Mouse (Mus musculus): ENCODE data around the gene Rbm20.

Gene Rbm20

DNA sequence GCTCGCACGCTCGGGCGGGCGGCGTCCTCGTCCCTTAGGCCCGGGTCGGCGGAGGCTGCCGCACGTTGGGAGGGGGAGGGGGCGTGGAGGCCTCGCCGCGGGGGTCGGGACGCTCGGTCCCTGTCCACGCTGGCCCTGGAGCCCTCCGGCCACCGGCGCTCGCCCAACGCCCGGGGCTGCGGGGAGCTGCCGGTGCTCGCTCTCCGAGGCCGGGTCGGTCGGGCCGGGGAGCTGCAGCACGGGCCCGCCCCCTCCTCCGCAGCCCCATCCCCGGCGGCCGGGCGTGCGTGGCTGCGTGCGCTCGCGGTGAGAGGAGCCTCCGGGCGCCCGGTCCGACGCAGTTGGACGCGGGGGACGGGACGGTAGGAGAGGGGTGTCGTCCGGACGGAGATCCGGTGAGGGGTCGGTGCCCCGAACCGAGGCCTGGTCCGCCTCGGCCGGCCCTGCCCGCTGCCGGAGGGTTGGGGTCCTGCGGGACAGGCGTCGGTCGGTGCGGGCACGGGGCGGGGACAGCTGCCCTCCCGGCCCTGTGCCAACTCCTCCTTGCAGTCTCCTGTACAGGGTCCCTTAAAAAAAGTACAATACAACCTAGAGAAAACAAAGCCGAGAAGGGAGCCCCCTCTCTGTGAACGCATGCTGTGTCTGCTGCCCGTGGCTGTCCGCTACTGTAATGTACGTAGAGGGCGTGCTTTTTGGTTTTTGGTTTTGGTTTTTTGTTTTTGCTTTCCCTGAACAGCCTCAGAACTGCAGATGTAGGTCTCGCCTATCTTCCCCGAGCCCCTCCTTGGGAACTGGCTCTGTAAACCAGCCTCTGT is 226.6 kb downstream of the Rbm20 start:
- under 1% methylated on average over 74 of the region's 83 CpGs for WGBS

DNA sequence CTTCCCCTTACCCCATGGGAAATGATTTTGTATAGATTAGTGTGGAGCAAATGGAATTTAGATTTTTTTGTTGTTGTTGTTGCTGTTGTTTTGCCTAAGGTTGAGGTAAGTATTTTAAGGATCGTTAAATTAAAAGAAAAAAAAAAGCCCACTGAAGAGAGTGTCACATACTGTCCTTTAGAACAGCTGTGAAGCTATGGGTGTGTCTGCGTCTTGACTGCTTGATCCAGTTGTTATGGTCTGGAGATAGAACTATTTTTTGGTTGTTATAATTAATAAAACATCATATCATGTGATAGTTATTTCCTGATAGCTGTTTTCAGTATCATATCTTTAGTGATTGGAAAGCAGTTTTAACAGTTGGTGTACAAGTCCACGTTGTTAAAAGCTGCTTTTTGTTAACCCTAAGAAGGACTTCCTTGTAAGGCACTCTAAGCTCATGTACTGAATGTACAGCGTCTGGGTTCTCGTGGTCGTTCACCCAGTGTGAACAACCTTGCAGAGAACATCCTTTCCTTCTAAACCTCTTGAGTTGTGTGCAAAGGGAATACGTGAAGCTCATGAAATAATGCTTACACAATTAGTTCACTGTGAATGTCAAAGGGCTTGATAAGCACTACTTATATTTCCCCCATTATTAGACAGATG is 227.9 kb downstream of the Rbm20 start:
- whole genome bisulfite sequencing: 13% methylated on average over 7 of the region's 7 CpGs

DNA sequence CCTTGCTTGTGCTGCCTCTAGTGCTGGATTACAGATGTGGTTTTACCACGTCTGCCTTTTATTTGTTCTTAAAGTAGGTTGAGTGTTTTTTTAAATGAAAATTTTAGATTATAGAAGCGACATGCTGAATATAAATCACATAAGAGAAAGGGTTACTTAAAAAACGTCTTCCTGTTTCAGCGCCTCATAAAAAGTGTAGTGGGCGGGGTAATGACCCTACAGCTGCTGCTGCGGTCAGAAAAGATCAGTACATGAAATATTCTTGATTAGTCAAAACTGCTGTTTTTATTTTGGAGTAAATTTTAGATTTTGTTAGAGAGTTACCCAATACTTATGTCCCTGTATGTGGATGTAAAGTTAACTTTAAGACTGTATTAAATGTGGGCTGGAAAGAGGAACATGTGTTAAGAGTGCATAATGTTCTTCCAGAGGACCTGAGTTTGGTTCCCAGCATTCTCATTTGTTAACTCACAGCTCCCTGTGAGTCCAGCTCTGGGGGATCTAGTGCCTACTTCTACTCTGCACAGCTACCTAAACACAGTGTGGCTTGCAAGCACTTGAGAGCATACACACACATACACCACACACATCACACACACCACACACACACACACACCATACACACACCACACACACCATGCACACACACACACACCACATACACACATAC is 229.1 kb downstream of the Rbm20 start:
- 39% methylated on average over 6 of the region's 6 CpGs for WGBS

DNA sequence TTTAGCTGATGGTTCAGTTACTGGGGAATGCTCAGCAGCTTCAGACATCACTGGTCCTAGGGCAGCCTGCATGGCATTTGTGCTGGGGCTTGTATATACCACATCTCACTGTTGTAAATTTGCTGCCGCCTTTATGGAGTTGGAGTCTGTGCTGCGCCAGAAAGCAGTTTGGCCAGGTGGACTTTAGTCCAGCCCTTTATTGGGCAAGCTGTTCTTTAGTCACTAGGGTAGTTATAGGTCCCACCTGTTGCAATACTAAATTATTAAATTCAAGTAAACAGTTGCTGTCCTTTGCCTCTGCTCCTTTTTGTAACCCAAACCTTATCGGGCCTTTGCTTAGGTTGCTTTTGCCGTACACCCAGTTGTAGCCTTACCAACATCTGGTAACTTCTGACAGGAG is 237.8 kb downstream of the Rbm20 start:
- WGBS: 95% methylated on average over 4 of the region's 4 CpGs

Data from cerebral cortex, adult 2 months (tissue).